Mouse (Mus musculus) MN1 (cell line): ENCODE data around the gene Coro2b.

Experiments
- DNase-seq: peaks from one replicate; pipeline ENCODE4 v3.0.0-alpha.2; 2016; ENCODE audit warnings: low spot score

Gene Coro2b

DNA sequence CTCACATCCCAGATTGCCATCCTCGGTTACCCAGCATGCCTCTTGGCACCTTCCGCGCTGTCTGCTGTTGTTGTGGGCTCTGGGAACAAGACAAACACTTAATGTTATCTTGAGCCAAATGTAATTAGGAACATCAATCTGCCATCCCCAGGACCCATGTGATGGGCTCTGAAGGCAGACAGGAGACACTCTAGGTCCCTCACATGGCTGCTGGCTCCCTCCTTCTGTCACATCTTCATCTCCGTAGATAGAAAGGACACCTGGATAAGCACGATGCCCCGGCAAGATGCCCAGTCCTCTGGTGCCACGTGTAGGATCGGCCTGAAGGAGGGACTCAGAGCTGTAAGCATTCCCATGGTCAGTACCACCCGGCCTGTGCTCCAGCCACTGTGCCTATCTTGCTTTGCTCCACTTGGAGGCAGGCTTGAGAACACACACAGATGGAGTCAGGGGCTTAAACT is 2.4 kb upstream of the Coro2b start:
- peak; percentile 51 for DNase-seq

DNA sequence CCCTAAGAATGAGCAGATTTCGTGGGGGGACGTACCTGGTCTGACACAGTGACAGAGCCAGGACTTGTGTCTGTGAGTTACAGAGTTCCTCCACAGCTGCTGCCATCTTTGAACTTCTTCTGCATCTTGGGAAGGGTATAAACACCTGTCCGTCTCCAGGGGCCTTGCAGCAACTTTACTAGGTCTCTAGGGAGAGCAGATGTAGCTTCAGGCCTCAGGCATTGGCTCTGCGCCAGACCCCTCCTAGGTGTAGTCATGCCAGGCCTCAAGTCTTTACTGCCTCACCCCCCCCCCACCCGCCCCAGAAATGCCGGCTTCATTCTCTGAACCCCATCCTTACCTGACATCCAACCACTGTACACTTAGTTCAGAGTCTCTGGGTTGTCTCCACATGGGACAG is 1.1 kb upstream of the Coro2b start:
- no peak for DNase-seq

DNA sequence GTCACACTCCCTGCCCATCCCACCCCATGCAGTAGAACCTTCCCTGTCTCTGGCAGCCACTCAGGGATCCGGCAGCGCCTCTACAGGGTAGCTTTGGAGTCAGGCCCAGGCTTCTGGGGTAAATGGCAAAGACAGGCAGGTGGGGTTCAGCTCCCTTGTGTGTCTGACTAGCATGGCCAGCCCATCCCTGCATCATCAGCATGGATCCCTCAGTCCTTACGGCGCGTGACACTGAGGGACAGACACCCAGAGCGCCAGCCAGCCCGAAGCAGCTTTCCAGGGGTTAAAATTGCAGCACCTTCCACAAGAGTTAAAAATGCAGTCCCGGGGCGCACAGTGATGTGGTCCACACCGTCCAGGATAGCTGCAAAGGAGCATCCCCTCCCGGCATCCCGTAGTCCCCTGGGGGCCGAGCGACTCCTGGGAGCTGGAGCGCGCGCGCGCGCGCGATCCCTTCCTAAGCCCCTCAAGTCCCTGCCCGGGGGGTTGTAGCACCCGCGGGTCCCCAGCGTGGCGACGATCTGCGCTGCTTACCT is 657 bp downstream of the Coro2b start:
- DNase-seq = peak; percentile 62

DNA sequence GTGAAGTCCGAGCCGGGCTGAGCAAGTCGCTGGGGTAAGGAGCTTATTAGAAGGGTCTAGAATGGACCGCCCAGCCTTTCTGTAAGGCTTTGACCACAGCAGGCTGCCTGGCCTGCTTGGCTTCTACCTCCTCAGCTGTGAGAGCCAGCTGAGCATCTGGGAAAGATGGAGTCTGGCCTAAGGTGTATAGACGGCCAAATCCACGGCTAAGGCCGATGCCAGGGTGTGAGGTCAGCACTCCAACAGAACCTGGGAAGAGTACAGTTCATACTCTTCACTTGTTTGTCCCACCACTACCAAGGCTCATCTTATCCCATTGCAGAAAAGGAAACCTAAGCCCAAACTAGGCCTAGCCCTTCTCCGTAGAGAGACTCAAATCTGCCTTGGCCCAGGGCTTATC is 1.3 kb downstream of the Coro2b start:
- DNase-seq = no peak

DNA sequence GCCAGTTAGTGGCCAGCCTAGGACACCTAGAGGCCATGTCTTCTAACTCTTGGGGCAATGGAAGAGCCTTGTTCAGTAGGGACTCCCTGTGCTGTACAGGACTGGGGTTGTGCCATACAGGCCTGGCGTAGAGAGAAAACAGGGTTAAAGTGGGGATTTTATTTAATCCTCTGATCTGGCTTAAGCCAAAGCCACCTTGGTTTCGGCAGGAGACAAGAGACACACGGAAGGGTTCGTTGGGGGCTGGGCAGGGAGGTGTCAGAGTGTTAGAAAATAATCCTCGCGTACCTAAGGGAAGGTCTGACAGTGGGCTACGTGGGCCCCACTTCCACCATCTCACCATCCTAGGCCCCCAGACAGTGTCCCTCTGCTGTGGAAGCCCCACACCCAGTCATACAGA is 2.2 kb downstream of the Coro2b start:
- DNase-seq = no peak

DNA sequence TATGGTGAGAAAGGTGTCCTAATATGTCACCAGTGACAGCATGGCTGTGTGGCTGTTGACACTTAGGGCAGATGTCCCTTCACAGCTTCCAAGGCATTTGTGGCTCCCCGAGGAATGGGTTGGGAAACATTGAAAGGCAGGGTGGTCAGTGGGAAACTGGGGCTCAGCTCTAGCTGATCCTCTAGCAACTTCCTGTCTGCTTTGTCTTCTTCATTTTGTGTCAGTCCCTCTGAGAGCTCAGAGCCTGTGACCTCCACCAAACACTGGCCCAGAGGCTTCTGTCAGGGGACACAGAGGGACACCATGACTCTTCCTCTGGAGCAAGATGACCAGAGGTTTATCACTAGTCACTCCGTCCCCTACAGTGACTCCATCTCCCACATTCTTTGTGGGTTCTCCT is 2.7 kb downstream of the Coro2b start:
- DNase-seq = no peak

DNA sequence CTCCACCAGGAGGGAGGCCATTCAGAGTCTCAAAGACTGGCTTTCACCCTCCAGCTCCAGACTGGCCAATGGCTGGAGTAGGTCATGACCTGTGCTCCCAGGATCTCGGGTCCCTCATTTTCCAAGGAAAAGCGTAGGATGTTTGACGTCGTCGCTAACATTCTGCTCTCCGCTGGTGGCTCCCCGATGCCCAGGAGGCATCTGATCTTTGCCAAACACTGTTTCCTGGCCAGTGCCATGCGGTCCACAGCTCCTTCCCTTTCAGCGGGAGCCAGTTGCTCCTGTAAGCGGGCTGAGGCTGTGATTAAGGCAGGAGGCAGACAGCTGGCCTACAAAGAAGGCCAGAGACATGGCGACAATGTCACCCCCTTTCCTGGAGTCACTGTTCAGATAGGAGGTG is 4.0 kb downstream of the Coro2b start:
- no peak for DNase-seq

DNA sequence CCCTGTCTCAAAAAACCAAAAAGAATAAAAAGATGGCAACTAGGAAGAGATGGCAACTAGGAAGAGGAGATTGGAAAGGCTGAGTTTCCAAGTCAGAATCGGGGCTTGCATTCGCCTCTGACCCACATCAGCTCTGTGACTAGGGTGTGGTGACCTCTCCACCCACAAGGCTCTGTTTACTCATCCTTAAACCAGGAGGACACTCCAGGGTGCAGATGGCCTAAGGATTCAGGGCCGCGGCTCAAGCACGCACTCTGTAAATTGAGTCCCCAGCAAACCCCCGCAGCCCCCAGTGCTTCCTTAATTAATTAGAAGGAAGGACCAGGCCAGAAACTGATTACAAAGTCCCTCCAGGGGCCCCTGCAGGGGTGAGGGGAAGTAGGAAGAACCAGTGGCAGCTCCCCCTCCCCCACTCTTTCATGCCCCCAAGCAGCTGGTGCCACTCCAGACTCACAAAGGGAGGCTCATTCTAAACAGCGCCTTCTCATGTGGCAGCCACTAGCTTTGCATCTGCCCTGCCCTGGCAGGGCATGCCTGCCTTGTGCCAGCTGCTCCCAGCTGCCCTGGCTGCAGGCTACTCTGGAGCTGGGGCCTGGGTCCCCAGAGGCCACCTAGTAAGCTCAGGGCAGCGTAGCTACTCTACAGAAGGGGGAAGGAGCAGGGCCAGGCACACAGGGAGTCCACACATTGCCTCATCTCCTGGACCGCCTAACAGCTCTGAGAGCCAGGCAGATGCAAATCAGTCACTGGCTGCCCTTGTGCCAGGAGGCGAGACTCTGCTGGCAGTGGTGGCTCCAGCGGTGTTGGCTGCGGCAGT is 5.2 kb downstream of the Coro2b start:
- peak; percentile 96 for DNase-seq

DNA sequence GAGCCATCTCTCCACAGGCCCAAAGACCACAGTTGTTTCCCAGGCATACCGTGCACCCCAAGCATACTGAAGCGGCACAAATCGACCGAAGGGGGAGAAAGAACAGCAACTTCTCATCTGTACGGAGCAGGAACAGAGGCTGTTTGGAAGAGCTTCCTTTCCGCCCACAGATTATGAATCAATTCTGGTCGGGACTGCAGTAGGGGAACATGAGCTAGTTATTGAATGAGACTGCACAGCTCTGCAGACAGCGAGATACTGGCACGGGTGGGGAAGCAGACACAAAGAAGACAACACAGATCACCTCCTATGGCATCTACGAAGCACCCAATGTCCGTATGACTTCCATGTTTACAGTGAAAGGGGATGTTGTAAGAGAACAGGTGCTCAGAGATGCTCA is 8.3 kb downstream of the Coro2b start:
- DNase-seq = no peak

DNA sequence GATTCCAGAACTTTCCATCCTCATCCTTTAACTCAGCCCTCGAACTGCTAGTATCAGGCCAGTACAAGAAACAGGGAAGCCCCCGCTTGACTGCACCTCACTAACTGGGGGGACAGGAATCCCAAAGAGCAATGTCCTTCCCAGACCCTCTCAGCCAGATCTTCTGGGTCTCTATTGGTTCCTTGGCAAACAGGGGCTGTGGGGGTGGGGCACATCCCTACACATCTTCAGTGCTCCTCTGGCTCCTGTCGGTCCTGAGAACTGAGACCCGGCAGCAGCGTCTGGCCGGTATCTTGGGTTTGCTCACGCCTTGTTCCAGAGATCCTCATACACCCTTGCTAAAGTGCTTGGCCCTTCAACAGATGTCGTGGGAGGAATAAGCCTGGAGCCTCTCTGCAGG is 10.0 kb downstream of the Coro2b start:
- DNase-seq = no peak

DNA sequence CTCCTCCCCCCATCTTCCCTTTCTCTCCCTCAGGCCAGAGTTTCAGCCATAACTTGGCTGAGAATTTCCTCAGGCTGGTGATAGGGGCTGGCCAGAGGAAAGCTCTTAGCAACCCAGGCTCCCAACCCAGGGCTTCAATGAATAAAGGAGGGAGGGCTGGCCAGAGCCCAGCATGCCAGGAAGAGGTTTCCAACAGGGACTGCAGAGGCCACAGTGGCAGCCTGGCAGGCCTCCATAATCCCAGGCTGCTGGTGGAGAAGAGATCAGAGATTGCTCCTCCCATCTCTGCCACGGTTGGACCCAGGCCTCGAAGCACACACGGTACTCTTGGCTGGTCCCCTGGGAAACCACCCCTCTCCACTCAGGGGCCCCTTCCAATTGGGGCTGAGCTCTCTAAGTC is 10.4 kb downstream of the Coro2b start:
- DNase-seq = peak; percentile 80

DNA sequence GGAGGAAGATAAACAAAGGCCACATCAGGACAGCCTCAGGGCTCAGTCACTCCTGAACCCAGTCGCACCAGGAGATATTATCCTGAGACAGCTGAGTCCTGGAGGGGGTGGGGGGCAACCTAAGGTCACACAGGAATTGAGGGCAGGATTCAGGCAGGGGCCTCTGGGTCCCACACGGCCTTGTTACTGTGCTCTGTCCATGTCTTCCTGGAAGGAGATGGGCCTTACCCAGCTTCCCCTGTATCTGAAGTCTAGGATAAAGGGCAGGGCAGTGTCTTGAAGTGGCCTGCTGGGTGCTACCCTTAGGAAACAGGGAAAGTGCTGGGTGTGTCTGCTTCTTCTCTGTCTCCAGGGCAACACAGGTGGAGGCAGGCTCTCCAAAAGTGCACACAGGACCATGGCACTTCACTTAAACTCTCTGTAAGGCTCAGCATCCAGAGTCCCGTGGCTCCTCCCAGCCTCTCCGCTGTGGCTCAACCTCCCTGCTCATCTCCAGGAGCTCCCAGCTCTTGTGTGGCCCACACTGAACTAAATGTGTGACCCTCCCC is 12.0 kb downstream of the Coro2b start:
- DNase-seq = no peak

DNA sequence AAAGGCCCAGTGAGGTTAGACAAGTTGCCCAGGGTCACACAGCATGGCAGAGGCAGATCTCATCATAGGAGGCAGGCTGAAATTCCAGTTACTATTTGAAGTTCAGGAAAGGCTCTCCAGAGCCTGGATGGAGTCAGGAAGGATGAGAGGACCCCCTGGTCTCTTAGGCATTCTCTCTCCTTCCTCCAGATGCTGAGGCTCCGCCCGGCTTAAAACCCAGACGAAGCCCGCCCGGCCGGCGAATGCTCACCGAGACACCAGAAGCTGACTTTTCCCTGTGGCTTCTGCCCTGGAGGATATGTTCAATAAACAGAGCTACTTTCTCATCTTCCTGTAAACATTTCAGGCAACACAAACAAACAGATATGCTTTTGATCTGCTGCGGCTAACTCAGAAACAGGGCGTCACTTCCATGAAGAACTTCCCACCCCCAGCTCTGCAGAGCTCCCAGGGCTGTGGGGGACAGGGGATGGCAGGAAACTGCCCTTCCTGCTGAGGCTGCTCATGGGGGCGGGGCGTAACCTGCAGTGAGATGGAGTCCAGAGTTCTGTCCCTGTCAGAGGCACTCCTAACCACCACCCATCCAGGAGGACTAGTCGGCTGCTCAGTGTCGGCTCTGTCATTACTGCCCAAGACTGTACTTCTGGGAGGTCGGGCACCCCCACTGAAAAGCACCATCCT is 13.9 kb downstream of the Coro2b start:
- no peak for DNase-seq

DNA sequence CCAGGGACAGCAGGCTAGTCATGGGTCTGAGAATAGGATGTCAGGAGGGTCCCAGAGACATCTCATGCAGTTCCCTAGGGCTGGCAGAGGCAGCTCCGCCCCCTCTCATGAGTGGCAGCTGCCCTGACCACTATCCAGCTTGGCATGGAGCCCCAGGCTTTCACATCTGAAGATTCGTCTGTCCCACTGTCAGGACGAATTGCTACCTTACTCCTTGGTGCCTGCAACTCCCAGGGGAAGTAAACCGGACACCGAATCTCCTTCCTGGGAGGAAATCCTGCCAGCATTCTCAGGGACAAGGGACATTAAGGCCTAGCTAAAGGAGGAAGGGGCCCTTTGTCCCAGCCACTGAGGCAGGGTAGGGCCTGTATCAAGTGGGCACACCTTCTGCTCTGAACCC is 14.6 kb downstream of the Coro2b start:
- peak; percentile 61 for DNase-seq

DNA sequence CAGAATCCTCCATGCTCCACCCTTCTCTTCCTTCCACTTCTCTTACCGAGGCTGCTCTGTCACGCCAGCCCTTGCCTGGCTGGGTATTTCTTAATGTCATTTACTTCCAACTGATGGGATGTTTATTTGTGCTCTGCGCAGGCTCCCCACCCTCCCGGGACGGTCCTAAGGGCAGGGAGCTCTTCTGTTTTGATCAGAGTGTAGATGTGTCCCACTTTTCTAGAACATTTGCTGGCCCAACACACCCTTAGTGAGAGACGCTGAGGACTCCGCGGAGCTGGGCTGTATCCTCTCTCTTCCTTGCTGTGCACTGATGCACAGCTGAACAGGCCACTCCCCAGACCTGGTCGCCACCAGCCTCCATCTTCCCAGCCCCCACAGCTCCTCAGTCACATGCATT is 15.3 kb downstream of the Coro2b start:
- no peak for DNase-seq

DNA sequence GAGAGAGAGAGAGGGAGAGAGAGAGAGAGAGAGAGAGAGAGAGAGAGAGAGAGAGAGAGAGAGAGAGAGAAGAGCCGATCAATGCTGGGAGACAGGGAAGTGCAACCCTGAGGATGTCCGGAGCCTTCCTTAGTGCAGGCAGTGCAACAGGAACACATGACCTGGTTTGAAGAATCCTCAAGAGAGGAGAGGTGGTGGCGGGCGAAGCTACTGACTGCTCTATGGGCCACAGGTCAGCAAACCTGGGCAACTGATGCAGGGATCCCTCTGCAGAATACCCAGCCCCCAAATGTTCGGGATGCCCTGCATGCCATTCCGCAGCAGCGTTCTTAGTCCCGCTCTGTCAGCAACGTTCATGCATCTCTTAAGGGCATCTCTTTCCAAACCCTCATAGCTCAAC is 15.9 kb downstream of the Coro2b start:
- DNase-seq = no peak

DNA sequence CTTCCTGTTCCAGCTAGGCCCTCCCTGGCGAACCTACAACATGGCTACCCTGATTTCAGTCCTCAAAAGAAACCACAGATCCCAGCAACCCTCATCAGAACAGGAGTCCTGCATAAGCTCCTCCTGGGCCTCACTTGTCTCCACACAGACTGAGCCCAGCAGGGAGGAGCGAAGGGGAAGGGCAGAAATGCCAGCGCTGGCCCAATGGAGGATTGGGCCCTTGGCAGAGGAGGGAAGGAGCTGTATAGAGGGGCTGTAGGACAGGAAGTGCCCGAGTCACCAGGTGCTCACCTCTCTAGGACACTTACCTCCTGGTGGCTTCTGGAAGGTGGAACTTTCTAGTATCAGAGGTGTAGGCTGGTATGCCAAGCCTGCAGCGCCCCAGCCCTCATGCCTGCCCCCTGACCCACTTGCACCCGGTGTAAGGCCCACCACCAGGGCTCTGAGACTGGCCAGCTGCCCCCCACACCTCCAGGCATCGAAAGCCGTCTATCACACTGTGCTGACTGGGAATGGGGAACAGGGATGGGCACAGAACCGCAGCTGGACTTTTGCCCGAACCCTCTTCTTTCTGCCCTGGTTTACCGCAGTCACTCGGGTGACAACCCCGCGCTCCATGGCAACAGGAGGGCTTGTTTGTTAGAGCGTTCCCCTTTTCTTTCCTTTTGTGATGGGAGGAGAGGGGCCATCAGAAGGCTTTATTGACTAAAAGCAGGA is 16.9 kb downstream of the Coro2b start:
- DNase-seq = no peak

DNA sequence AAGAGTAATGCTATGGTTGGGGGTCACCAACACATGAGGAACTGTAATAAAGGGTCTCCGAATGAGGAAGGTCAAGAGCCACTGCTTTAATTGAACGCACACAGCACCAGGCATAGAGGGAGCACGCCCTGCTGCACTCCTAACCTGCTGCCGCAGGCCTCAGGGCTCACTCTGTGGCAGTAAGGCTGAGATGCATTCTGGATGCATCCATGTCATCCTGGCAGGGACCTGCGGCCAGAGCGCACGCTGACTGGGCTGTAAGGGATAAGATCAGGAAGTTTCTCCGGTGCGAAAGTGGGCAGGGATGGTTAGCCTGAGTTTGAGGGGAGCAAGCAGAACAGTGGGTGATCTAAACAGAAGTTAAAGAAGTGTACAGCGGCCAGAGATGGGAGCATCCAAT is 17.5 kb downstream of the Coro2b start:
- DNase-seq = no peak

DNA sequence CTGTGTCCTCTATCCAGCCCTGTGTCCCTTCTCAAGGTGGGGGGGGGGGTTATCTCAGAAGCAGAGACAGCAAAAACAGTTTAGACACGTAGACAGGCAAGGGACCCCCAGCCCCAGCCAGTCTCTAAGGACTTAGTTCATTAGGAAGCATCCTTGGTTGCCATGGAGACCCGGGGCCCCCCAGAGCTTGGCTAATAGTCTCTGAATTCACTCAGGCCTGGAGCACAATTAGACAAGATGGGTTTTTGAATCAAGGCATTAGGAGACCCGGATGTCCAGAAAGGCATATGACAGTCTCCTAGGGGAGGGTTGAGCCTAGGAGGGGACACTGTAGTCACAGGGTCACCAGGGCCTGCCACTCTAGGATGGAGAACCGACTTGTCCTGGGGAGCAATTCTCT is 18.3 kb downstream of the Coro2b start:
- DNase-seq = no peak

DNA sequence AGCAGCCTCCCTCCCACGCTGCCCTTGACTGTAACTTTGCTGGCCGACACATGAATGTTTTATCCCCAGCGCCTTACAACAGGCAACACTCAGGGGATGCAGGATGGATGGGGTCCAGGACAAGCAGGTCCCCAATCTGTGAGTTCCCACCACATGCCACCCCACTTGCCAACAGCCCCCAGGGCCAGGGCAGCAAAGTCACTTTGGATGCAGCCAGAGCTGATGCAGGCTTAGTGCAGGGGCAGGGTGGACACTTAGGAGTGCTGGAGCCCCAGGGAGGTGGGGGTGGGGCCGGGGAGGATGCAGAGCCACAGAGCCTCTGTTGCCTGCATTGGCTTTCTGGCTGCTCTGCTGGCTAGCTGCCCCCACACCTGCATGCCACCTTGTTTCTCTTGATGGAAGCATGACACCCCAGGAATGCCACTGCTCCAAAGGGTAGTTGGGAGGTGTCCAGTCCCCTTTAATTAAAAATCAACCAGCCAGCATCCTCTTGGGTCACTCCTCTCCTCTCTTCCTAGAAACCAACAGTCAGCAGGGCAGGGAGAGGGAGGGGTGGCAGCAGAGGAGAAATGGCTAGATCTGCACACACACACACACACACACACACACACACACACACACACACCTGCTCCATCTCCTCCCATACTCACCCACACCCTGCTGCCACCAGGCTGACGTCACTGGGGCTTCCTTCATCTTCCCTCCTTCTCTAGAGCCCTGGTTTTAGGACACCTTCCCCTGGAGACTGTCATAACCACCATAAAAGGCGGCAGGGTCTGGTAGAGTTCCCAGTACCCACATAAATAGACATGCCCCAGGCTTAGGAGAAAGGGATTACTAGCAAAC is 19.5 kb downstream of the Coro2b start:
- DNase-seq = no peak

DNA sequence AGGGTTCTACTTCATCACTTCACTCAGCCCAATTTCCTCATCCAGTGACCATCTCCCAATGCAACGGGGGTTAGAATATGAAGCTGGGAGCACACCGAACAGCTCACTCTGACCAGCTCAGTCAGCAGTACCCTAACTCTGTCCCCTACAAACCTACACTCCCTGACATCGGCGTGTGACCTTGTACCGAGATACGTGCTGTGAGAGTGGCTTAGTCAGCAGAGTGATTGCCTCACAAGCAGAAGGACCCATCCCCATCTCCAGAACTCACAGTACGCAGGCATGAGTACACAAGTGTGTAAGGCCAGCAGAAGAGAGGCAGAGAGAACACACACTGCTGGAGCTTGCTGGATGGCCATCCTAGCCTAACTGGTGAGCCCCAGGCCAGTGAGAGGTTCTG is 21.7 kb downstream of the Coro2b start:
- no peak for DNase-seq
